Mouse (Mus musculus): ENCODE data around the gene Cntnap5b.

The Cntnap5b gene

GRCm38 (mm10) chr1:100171566-100171965 lies 399.0 kb downstream of the Cntnap5b start:
- DNase-seq (ENCODE audit: low read depth, low spot score) = no peak

- peak; percentile 95 for DNase-seq (ENCODE audit: low read depth, low spot score)
Observed at GRCm38 (mm10) chr1:100180050-100180449, 407.5 kb downstream of the Cntnap5b start.

GRCm38 (mm10) chr1:100231980-100232608 lies 459.5 kb downstream of the Cntnap5b start:
- DNase-seq (ENCODE audit: low read depth, low spot score) = no peak

- DNase-seq (ENCODE audit: low read depth, low spot score) = no peak
Observed at GRCm38 (mm10) chr1:100251964-100252363, 479.4 kb downstream of the Cntnap5b start.

GRCm38 (mm10) chr1:100310687-100311086 lies 538.1 kb downstream of the Cntnap5b start:
- no peak for DNase-seq (ENCODE audit: low read depth, low spot score)

- DNase-seq (ENCODE audit: low read depth, low spot score) = no peak
Observed at GRCm38 (mm10) chr1:100331066-100331465, 558.5 kb downstream of the Cntnap5b start.

GRCm38 (mm10) chr1:100369415-100370113 lies 597.0 kb downstream of the Cntnap5b start:
- DNase-seq (ENCODE audit: low read depth, low spot score) = no peak

- DNase-seq (ENCODE audit: low read depth, low spot score) = no peak
Observed at GRCm38 (mm10) chr1:100386252-100386651, 613.7 kb downstream of the Cntnap5b start.

- no peak for DNase-seq (ENCODE audit: low read depth, low spot score)
Observed at GRCm38 (mm10) chr1:100394034-100394433, 621.5 kb downstream of the Cntnap5b start.

- peak; percentile 73 for DNase-seq (ENCODE audit: low read depth, low spot score)
Observed at GRCm38 (mm10) chr1:100416658-100417224, 644.2 kb downstream of the Cntnap5b start.

- DNase-seq (ENCODE audit: low read depth, low spot score) = no peak
Observed at GRCm38 (mm10) chr1:100430038-100430774, 657.6 kb downstream of the Cntnap5b start.

- no peak for DNase-seq (ENCODE audit: low read depth, low spot score)
Observed at GRCm38 (mm10) chr1:100463877-100464276, 691.3 kb downstream of the Cntnap5b start.

GRCm38 (mm10) chr1:100465226-100465625 lies 692.7 kb downstream of the Cntnap5b start:
- no peak for DNase-seq (ENCODE audit: low read depth, low spot score)

- DNase-seq (ENCODE audit: low read depth, low spot score) = no peak
Observed at GRCm38 (mm10) chr1:100467595-100467994, 695.0 kb downstream of the Cntnap5b start.

- DNase-seq (ENCODE audit: low read depth, low spot score) = peak; percentile 89
Observed at GRCm38 (mm10) chr1:100509866-100510265, 737.3 kb downstream of the Cntnap5b start.

Data from R1 (cell line).